Mouse (Mus musculus) heart, embryonic 15.5 days (tissue): Measurements from ENCODE around the gene Olfr199. TPM values are rescaled to one million over a fixed set of nuclear protein-coding genes. Genes with fewer than 3 reads are reported as not detected.
"Not testable (repeated sequence)": the region's sequence is repeated elsewhere in the genome, so short reads cannot be mapped to it uniquely, and the experiment has no call there.

ENCODE experiments used
- ATAC-seq: fragments of 200-750 bp; cut with Nextera tagmentation; replicated peaks from 2 replicates; pipeline ENCODE4 v1.8.0; 2017; ENCODE audit warnings: low read depth, moderate TSS enrichment; ENCODE audit not compliant: insufficient number of reproducible peaks, insufficient read depth, low FRiP score
- H3K27ac ChIP-seq: fragments of 300-500 bp; sonication (generic); 2 replicates; pipeline ENCODE4 v1.5.1; 2015; ENCODE audit warnings: mild to moderate bottlenecking, inconsistent platforms
- H3K27me3 ChIP-seq: fragments of 300-500 bp; sonication (generic); 2 replicates; pipeline ENCODE4 v1.6.1; 2015; ENCODE audit warnings: inconsistent platforms
- H3K36me3 ChIP-seq: fragments of 300-500 bp; sonication (generic); 2 replicates; pipeline ENCODE4 v1.6.1; 2015; ENCODE audit warnings: mild to moderate bottlenecking, inconsistent platforms
- H3K4me1 ChIP-seq: fragments of 300-500 bp; sonication (generic); replicated peaks from 2 replicates; pipeline ENCODE4 v1.6.1; 2015; ENCODE audit warnings: inconsistent platforms
- H3K4me2 ChIP-seq: fragments of 300-500 bp; sonication (generic); 2 replicates; pipeline ENCODE4 v1.6.1; 2015; ENCODE audit warnings: inconsistent platforms, mild to moderate bottlenecking, moderate library complexity
- H3K4me3 ChIP-seq: fragments of 300-500 bp; sonication (generic); 2 replicates; pipeline ENCODE4 v1.5.1; 2015; ENCODE audit warnings: mild to moderate bottlenecking, inconsistent platforms
- H3K9ac ChIP-seq: fragments of 300-500 bp; sonication (generic); 2 replicates; pipeline ENCODE4 v1.6.1; 2015; ENCODE audit warnings: mild to moderate bottlenecking, inconsistent platforms
- H3K9me3 ChIP-seq: fragments of 300-500 bp; sonication (generic); replicated peaks from 2 replicates; pipeline ENCODE4 v1.6.1; 2016; ENCODE audit warnings: inconsistent platforms
- whole genome bisulfite sequencing: fragments of 180-500 bp; shearing (Covaris S2); methylation state at CpG from one replicate; pipeline ENCODE4 v1.1.7; 2015; ENCODE audit warnings: mixed read lengths; 5-methylcytosine and 5-hydroxymethylcytosine counted together
- polyA plus RNA-seq: library from polyadenylated mRNA; unstranded; fragments of >200 nt; fragmentation: Nextera tagmentation; extraction: Ambion mirVana; gene quantifications from 2 replicates; pipeline ENCODE4 v1.2.1, GENCODE M21; 2015

The Olfr199 gene
- polyA plus RNA-seq = not detected in 2 replicates

- 80% methylated on average over 1 of the region's 1 CpGs for WGBS
- H3K36me3 ChIP-seq, H3K9ac ChIP-seq, H3K4me1 ChIP-seq, H3K27ac ChIP-seq, H3K4me3 ChIP-seq, ATAC-seq, H3K4me2 ChIP-seq, H3K9me3 ChIP-seq, H3K27me3 ChIP-seq: not testable (repeated sequence)
Measured at GRCm38 (mm10) chr16:59219667-59220066, at the start of gene Olfr199. Olfr199 (minus strand) TSS chr16:59219767.

DNA sequence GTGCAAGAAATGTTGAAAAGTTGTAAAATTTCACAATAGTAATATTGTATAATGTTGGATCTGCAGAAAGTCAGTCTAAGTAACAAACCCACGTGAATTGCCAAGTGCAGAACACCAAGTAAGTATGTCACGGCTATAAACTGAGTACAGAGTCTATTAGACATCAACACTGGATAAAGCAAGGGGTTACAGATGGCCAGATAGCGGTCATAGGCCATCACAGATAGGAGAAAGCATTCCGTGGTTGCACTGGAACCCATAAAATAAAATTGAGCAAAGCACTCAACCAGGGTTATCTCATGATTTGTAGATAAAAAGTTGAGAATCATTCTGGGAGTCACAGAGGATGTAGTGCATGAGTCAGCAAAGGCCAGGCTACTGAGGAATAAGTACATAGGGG, 49.5 kb upstream of the Olfr199 start:
- not testable (repeated sequence) for H3K27ac ChIP-seq, H3K27me3 ChIP-seq, H3K4me2 ChIP-seq, ATAC-seq, H3K9ac ChIP-seq, H3K4me1 ChIP-seq, H3K9me3 ChIP-seq, H3K4me3 ChIP-seq, H3K36me3 ChIP-seq
- WGBS = 61% methylated on average over 4 of the region's 4 CpGs

GRCm38 (mm10) chr16:59249684-59250083, 30.1 kb upstream of the Olfr199 start:
- H3K9me3 ChIP-seq = no peaks in the 10 kb centered on the region
- no peaks in the 10 kb centered on the region for H3K4me1 ChIP-seq
- H3K27me3 ChIP-seq = no peaks in the 10 kb centered on the region
- no peak overlapping the region for H3K4me2 ChIP-seq
- WGBS = 79% methylated on average over 17 of the region's 17 CpGs
- H3K27ac ChIP-seq = no peak overlapping the region
- H3K36me3 ChIP-seq = no peaks in the 10 kb centered on the region
- H3K4me3 ChIP-seq = no peak overlapping the region
- no peak for ATAC-seq
- H3K9ac ChIP-seq = no peak overlapping the region

GRCm38 (mm10) chr16:59217861-59218260, 1.7 kb downstream of the Olfr199 start:
- not testable (repeated sequence) for ATAC-seq, H3K27me3 ChIP-seq, H3K4me3 ChIP-seq, H3K36me3 ChIP-seq, H3K9ac ChIP-seq, H3K4me2 ChIP-seq, H3K9me3 ChIP-seq, H3K27ac ChIP-seq, H3K4me1 ChIP-seq
- 74% methylated on average over 3 of the region's 3 CpGs for WGBS

- not testable (repeated sequence) for H3K36me3 ChIP-seq, ATAC-seq, H3K4me2 ChIP-seq, H3K27me3 ChIP-seq, H3K9ac ChIP-seq, H3K4me3 ChIP-seq, H3K9me3 ChIP-seq, H3K4me1 ChIP-seq, H3K27ac ChIP-seq
- 39% methylated on average over 1 of the region's 1 CpGs for WGBS
Measured at GRCm38 (mm10) chr16:59203433-59203832, 16.1 kb downstream of the Olfr199 start, which contains the start of gene Olfr198. Olfr198 (minus strand) TSS chr16:59203533.

DNA sequence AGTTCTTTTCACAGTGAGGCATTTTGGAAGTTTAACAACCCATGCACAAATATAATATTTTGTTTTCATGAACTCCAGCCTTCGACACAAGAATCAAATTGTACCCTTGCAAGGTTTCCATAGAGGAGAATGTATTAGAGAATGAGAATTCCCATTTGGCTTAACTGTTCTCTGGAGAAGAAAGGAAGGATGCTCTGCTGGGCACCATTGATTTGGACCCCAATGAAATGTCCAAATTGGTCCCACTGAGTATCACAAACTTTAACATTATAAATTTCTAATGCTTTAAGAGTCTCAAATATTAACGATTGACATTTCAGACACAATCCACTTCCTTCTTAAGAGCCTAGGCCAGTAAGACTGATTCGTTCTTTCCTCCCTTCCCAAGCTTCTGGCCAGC, 49.2 kb downstream of the Olfr199 start, which contains the start of gene Olfr196:
Olfr196 (minus strand) TSS at position 101 of the 400 bp plus-strand sequence.
- H3K36me3 ChIP-seq = no peaks in the 10 kb centered on the region
- 59% methylated on average over 3 of the region's 3 CpGs for WGBS
- no peak within 1 kb of the TSS for H3K27ac ChIP-seq
- H3K4me2 ChIP-seq = no peak within 1 kb of the TSS
- no peaks in the 10 kb centered on the region for H3K27me3 ChIP-seq
- H3K4me1 ChIP-seq = no peaks in the 10 kb centered on the region
- H3K4me3 ChIP-seq = no peak within 1 kb of the TSS
- no peak within 1 kb of the TSS for H3K9ac ChIP-seq
- no peaks in the 10 kb centered on the region for H3K9me3 ChIP-seq
- ATAC-seq = no peak

Other genes with a start within 250 kb of the Olfr199 start
- not detected in 2 replicates for gene Olfr183, start 224.4 kb downstream of the Olfr199 start, polyA plus RNA-seq
- gene Olfr186, start 189.5 kb downstream of the Olfr199 start, polyA plus RNA-seq = not detected in 2 replicates
- not detected in 2 replicates for gene Olfr187, start 180.0 kb downstream of the Olfr199 start, polyA plus RNA-seq
- not detected in 2 replicates for gene Olfr190, start 141.8 kb downstream of the Olfr199 start, polyA plus RNA-seq
- gene Olfr191, start 129.9 kb downstream of the Olfr199 start, polyA plus RNA-seq = not detected in 2 replicates
- not detected in 2 replicates for gene Olfr193, start 107.9 kb downstream of the Olfr199 start, polyA plus RNA-seq
- gene Olfr194, start 98.7 kb downstream of the Olfr199 start, polyA plus RNA-seq = not detected in 2 replicates
- not detected in 2 replicates for gene Olfr195, start 72.7 kb downstream of the Olfr199 start, polyA plus RNA-seq
- gene Olfr196, start 49.3 kb downstream of the Olfr199 start, polyA plus RNA-seq = not detected in 2 replicates
- not detected in 2 replicates for gene Olfr198, start 16.2 kb downstream of the Olfr199 start, polyA plus RNA-seq
- gene Olfr201, start 52.9 kb upstream of the Olfr199 start, polyA plus RNA-seq = not detected in 2 replicates
- not detected in 2 replicates for gene Olfr202, start 67.0 kb upstream of the Olfr199 start, polyA plus RNA-seq
- gene Olfr203, start 79.1 kb upstream of the Olfr199 start, polyA plus RNA-seq = not detected in 2 replicates
- not detected in 2 replicates for gene Olfr204, start 98.5 kb upstream of the Olfr199 start, polyA plus RNA-seq
- gene Olfr205, start 111.4 kb upstream of the Olfr199 start, polyA plus RNA-seq = not detected in 2 replicates
- not detected in 2 replicates for gene Olfr206, start 129.5 kb upstream of the Olfr199 start, polyA plus RNA-seq
- not detected in 2 replicates for gene Olfr209, start 144.2 kb upstream of the Olfr199 start, polyA plus RNA-seq
- not detected in 2 replicates for gene Gabrr3, start 187.6 kb upstream of the Olfr199 start, polyA plus RNA-seq